Mouse (Mus musculus): ENCODE results near the gene Depp1.

The Depp1 gene

DNA sequence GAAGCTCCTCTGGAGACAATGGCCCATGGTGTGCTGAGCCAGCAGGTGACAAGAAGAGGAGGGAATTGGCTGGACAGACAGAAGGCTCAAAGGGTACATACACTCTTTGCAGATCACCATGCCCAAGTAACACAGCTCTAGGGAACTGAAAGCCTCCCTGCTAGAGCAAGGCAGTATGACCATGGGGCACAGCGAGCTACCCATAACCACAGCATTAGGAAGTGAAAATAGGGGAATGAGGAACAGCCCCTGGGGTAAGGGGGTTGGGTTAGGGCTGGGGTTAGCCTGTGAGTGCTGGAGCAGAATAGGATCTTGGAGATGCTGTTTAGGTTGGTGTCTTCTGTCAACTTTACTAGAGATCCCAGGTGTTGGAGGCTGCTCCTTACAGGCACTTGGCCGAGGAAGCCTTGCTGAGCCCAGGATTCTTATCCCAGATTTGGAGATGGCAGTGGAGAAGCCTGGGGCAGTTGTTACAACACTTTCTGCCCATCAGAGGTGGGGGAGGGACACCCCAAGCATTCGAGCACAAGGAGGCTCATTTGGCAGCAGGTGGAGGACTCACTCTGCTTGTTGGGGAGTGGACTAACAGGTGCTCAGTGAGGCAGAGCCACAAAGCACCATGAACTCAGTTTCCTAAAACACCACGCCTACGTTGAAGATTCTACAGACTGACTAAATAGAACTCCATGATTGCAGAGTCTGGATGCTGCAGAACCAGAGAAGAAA lies 29.3 kb downstream of the Depp1 start:
- peak; percentile 43 to 77 for DNase-seq (ENCODE audit: low spot score in 2 of 2)

DNA sequence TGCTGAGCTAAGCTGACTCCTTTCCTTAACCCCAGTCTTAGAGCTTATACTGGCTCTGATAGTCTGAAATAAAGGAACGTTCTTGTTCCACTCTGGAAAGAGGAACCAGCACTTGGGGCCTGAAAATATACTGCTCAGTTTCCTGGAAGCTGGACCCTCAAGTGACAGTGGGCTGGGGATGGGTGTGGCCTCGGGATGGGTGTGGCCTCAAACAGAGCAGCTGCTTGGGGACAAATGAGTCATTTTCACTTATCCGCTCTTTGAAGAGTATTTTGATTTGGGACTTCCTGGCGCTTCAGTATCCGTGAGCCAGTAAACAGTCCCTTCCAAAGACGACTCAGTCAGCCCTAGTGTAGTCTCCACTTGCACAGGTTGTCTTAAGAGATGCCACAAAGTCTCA lies 31.9 kb downstream of the Depp1 start:
- DNase-seq (ENCODE audit: low spot score in 2 of 2): peak; percentile 55 to 69

DNA sequence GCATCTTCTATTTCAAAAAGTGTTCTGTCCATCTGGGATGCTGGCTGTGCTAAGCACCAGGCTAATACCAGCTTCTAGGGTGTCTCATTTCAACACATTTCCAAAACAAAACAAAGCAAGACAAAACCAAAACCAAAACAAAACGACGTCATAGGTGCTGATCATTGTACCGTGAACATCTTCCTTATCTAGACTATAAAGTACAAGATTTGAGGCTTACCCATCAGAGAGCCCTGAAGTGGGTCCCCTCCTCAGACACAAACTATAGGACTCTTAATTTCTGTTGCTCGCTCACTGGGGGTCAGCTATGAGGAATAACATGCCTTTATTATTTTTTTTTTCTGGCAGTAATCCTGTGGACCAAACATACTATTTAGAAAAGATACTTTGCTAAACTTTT lies 43.2 kb downstream of the Depp1 start:
- no peak for DNase-seq (ENCODE audit: low spot score in 2 of 2)

DNA sequence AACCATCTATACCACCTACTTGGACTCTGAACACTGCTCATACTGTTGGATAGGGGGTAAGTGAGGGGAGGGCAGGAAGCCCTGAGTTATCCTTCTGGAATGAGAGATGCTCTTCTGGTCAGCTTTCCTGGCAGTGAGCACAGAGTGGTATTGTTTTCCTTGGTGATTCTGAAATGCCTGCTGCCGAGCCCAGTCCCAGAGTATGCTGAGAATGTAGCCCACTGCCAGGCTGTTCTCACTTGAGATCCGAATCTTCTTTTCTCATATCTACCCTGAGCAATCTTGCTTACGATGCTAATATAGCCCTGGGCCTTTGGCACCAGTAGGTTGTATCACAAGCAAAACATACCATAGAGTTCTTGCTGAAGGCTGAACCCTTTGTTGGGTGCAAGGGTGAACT lies 43.9 kb downstream of the Depp1 start:
- no peak for DNase-seq (ENCODE audit: low spot score in 2 of 2)

DNA sequence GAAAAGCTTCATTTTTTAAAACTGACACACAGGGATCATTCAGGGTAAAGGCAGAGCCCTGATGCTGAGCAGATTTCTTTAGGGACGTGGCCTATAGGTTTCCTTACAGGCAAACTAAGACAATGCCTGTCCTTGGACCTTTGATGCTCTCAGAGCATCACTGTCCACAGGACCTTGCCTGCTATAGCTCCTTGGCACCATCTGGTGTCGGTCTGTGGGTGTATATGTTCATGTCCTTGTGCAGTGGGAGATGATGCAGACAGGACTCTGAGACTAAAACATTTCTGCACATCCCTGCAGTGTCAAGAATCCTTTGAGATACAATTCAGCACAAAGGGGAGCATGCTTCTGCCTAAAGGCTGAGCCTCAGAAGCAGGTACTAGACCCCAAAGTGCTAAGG lies 47.0 kb downstream of the Depp1 start:
- DNase-seq (ENCODE audit: low spot score in 2 of 2): no peak

DNA sequence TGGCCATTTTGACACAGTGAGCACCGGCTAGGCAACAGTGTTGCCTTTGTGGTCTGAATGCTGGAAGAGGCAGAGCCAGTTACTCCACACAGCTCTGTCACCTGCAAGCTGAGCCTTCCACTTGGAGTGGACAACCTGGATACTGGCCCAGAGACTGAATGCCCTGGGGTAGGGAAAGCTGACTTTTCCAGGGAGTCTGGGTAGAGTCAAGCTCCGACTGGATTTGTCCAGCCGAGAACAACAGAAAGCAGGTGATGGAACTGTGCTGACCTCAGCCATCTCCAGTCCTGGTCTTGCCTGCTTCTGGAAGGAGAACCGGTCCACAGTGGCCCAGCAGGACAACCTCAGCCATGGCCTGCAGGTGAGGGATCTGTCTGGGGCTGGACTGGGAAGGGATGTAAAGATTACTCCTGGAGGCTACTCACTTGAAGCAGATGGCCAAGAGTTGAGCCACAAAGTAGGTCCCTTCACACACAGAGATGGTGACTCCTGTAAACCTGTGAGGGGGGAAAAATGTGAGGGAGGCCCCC lies 47.6 kb downstream of the Depp1 start:
- no peak for DNase-seq (ENCODE audit: low spot score in 2 of 2)

DNA sequence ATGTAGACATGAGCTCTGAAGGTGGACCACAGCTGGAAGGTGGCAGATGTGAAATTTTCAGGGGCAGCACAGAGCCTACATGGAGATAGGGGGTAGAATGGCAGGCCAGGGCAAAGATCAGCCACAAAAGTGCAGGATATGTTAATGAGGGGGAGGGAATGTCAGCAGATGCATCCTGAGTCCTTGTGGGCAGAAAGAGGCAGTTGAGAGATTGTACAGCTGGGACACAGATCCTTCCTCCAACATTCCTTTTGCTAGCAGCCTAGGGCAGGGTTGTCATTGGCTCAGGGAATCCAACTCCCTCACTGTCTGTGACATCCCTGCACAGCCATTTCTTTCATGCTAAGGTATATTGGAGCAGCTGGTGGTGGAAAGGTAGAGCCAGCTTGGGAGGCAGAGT lies 50.4 kb downstream of the Depp1 start:
- no peak for DNase-seq (ENCODE audit: low spot score in 2 of 2)
